In the genomic region with DNA sequence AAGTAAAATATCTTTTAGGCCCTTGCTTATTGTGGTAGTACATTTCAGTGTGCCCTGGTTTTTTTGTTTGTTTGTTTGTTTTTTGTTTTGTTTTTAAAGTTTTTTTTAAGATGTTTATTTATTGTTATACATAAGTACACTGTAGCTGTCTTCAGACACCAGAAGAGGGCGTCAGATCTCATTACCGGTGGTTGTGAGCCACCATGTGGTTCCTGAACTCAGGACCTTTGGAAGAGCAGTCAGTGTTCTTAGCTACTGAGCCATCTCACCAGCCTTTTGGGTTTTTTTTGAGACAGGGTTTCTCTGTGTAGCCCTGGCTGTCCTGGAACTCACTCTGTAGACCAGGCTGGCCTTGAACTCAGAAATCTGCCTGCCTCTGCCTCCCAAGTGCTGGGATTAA, we compare ENCODE assay signal across 6 mouse cellular contexts. TPM values are rescaled to one million over a fixed set of nuclear protein-coding genes. Genes with fewer than 3 reads are reported as not detected.
DNase-seq lines count a peak whose midpoint lies in the region; TF ChIP-seq lines count a peak whose summit lies in the region.
"Not testable (repeated sequence)": the region's sequence is repeated elsewhere in the genome, so short reads cannot be mapped to it uniquely, and the experiment has no call there.

No protein-coding gene starts in this region.

- DNase-seq in 3T3-L1 (ENCODE audit: low read depth, low spot score) (peak; percentile 8), R1 (ENCODE audit: low read depth, low spot score) (peak; percentile 63)
- not testable (repeated sequence) for DNase-seq in ES-E14 (ENCODE audit: low read depth, low spot score); gastrocnemius, adult 2 months
- peak; percentile 45 for DNase-seq in induced T-regulatory cell, adult 2 months (ENCODE audit: low read depth)

- intact Hi-C loops in gastrocnemius, adult 2 months (cut with DNase I): not testable (repeated sequence)

- TF ChIP-seq CTCF in ES-Bruce4 (IDR thresholded peaks at IDR 0.05; ENCODE audit: low read depth, low read length); gastrocnemius, adult 2 months (IDR thresholded peaks at IDR 0.05): not testable (repeated sequence)

- in situ Hi-C loops in ES-E14 (cut with MboI; ENCODE audit: low sequenced_read_pairs in 2 of 2, unreplicated experiment in 2 of 2): not testable (repeated sequence)

- not testable (repeated sequence) for H3K27me3 ChIP-seq in ES-Bruce4 (ENCODE audit: control insufficient read depth, insufficient read depth, low read length, poor library complexity, severe bottlenecking)

- TF ChIP-seq POLR2A in ES-Bruce4 (IDR thresholded peaks at IDR 0.05; ENCODE audit: insufficient read depth, low read length): not testable (repeated sequence)

- peak overlapping the region; percentile 99; the same call in 1 of the 2 replicates for H3K27ac ChIP-seq in ES-Bruce4 (ENCODE audit: insufficient read depth, low read length)
- peak overlapping the region; percentile 93; the same call in 1 of the 2 replicates for H3K27ac ChIP-seq in ES-E14 (ENCODE audit: insufficient read depth, low read depth, low read length, poor library complexity, severe bottlenecking)
- H3K27ac ChIP-seq in gastrocnemius, adult 2 months: peak overlapping the region; percentile 70; the same call in 1 of the 2 replicates

- H3K9me3 ChIP-seq in ES-Bruce4 (replicated peaks; ENCODE audit: control insufficient read depth, insufficient read depth, low read length, poor library complexity, severe bottlenecking): peaks cover 37% of the 10 kb centered on the region
- not testable (repeated sequence) for H3K9me3 ChIP-seq in ES-E14 (ENCODE audit: control insufficient read depth, insufficient read depth, low read depth, low read length)

- H3K4me1 ChIP-seq in ES-Bruce4 (ENCODE audit: control insufficient read depth, insufficient read depth, low read length): not testable (repeated sequence)
- peaks cover 15 to 20% of the 10 kb centered on the region in 2 experiments; a peak in 3 of 4 replicates for H3K4me1 ChIP-seq in ES-E14 (ENCODE audit: control insufficient read depth in 2 of 2, insufficient read depth in 2 of 2, low read length in 2 of 2, poor library complexity in 1 of 2)

- not testable (repeated sequence) for H3K9ac ChIP-seq in ES-Bruce4 (ENCODE audit: low read depth, poor library complexity, severe bottlenecking); ES-E14 (ENCODE audit: insufficient read depth, low read depth, low read length, poor library complexity, severe bottlenecking)

- not testable (repeated sequence) for H3K4me3 ChIP-seq in ES-Bruce4 (ENCODE audit: low read depth, low read length); ES-E14 (ENCODE audit: insufficient read depth in 1 of 2, low read depth in 1 of 2, low read length in 2 of 2, poor library complexity in 1 of 2, severe bottlenecking in 1 of 2); gastrocnemius, adult 2 months

- H3K36me3 ChIP-seq in ES-Bruce4 (ENCODE audit: control insufficient read depth, insufficient read depth, low read length, poor library complexity, severe bottlenecking): peaks cover 38% of the 10 kb centered on the region
- H3K36me3 ChIP-seq in ES-E14 (ENCODE audit: control insufficient read depth, insufficient read depth, low read length, poor library complexity, severe bottlenecking): not testable (repeated sequence)

- not testable (repeated sequence) for TF ChIP-seq EP300 in ES-Bruce4 (IDR thresholded peaks at IDR 0.05; ENCODE audit: insufficient read depth, low read depth, low read length)

RNA-seq across cellular contexts. Expression of gene Nf2, which starts 46.9 kb away (rescaled TPM):
- 77.7 and 81.5 TPM in 2 replicates for polyA plus RNA-seq in ES-Bruce4 (2011; ENCODE audit: insufficient read depth, insufficient read length, low read depth, missing spikeins)
- 53.8 and 65.6 TPM in 2 replicates for total RNA-seq in ES-E14 (2012; rRNA removed)
- 10 to 100 TPM; 50.7 to 59.7 TPM for total RNA-seq in gastrocnemius, adult 2 months (2021)

RNA-seq across cellular contexts. Expression of gene Cabp7, which starts 55.8 kb away (rescaled TPM):
- polyA plus RNA-seq in ES-Bruce4 (2011; ENCODE audit: insufficient read depth, insufficient read length, low read depth, missing spikeins): 3.1 and 3.5 TPM in 2 replicates
- total RNA-seq in ES-E14 (2012; rRNA removed): 1.9 and 4.5 TPM in 2 replicates
- total RNA-seq in gastrocnemius, adult 2 months (2021): under 1 TPM; 0.17 to 0.18 TPM
